Mouse (Mus musculus) right cerebral cortex, adult 2 months (tissue): ENCODE results near the gene Tut1.
A peak's percentile ranks its signal among the peaks of the same experiment; 100 is the strongest.
"Not testable (repeated sequence)": the region's sequence is repeated elsewhere in the genome, so short reads cannot be mapped to it uniquely, and the experiment has no call there.

Experiments
- DNase-seq, 2 experiments: peaks; one replicate each; pipeline ENCODE4 v3.0.0; 2021 to 2022; ENCODE audit warnings: low spot score in 2 of 2

The Tut1 gene

GRCm38 (mm10) chr19:8942276-8942964, 11.2 kb upstream of the Tut1 start:
- DNase-seq, result peak; percentile 54 to 59

GRCm38 (mm10) chr19:8943047-8943446, 10.6 kb upstream of the Tut1 start:
- DNase-seq, result no peak

GRCm38 (mm10) chr19:8944062-8944461, 9.6 kb upstream of the Tut1 start:
- no peak for DNase-seq

GRCm38 (mm10) chr19:8944750-8945149, 8.9 kb upstream of the Tut1 start:
- DNase-seq, result no peak

DNA sequence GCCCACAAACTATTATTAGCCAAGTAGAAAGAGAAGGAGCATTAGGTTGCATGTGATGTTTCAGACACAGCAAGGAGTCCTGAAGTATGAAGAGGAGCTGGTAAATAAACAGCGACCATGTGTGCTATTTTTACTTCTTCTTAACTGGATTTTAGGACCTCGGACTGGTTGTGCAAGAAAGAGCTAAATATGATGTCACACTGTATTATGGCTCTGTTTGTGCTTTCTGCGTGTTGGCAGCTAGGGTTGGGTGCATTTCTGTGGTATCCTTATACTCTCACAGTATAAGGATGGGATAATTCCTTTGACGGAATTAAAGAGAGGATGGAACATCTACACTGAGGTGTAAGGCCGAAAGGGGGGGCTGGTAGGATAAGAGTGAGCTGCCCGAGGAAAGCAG, 8.4 kb upstream of the Tut1 start:
- DNase-seq, result no peak

DNA sequence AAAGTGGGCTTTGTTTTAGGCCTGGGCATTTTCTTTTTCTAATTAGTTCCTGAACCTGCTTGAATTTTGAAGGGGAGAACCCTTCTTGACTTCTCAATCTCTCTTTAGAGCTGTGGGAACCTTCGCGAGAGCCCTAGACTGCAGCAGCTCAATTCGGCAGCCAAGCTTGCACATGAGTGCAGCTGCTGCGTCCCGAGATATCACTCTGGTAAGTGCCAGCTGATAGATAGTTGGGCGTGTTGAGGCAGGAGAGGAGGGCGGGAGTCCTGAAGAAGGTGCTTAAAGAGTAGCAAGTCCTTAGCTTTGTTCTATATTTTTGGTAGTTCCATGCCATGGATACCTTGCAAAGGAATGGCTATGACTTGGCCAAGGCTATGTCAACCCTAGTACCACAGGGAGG, 6.7 kb upstream of the Tut1 start:
- no peak for DNase-seq

- no peak for DNase-seq
Observed at GRCm38 (mm10) chr19:8950190-8950589, 3.5 kb upstream of the Tut1 start.

DNA sequence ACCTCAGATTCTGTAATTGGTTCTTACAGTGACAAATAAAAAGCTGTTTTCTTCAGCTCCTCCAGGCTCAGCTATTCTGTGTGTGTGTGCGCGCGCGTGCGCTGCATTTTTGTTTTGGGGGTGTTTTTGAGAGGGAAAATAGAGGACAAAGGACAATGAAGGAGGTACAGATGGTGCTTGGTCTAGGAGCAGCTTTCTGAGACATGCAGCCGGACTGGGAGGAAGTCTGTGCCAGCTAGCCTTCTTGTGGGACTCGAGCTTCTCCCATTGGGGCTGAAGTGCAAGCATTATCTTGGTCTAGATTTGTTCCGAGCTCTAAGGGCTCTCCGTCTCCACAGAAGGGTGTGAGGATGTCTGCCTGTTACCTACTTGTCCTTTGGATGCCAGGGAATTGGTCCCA, 1.4 kb upstream of the Tut1 start:
- DNase-seq, result no peak

DNA sequence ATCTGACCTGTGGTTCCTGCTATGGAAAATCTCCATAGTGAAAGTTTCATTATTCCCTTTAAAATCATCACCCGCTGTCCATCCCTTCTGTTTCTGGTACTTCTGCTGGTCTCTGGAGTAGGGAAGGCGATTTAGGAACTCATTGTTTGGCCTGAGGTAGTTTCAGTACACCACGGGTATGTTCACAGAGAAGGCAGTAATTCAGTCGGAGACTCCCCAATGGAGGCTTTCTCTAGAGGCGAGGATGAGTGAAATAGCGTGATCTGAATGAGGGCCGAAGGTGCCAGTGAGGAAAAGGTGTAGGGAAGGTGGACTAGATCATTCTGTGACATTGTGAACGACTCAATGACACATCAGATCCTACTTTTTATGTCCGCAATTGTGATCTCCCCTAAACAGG, 524 bp downstream of the Tut1 start:
- no peak for DNase-seq

DNA sequence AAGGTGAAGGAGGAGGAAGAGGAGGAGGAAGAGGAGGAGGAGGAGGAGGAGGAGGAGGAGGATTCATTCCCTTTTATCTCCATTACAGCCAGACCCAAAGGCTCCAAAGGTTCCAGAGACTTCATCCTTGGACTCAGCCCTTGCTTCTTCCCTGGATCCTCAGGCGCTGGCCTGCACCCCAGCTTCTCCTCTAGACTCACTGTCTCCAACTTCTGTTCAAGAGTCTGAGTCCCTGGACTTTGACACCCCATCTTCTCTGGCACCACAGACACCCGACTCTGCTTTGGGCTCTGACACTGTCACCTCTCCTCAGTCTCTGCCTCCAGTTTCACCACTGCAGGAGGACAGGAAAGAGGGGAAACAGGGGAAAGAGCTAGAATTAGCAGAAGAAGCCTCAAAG, 8.6 kb downstream of the Tut1 start:
- no peak for DNase-seq

DNA sequence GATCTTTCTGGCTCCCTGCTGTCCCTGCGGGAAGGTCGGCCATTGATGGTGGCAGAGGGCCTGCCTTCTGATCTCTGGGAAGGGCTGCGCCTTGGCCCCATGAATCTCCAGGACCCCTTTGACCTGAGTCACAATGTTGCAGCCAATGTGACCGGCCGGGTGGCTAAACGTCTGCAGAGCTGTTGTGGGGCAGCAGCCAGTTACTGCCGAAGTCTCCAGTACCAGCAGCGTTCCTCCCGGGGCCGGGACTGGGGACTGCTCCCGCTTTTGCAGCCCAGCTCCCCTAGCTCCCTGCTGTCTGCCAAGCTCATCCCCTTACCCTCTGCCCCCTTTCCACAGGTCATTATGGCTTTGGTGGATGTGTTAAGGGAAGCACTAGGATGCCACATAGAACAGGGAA, 11.4 kb downstream of the Tut1 start:
- DNase-seq, result no peak

GRCm38 (mm10) chr19:8965771-8966170, 12.1 kb downstream of the Tut1 start:
- DNase-seq, result no peak

DNA sequence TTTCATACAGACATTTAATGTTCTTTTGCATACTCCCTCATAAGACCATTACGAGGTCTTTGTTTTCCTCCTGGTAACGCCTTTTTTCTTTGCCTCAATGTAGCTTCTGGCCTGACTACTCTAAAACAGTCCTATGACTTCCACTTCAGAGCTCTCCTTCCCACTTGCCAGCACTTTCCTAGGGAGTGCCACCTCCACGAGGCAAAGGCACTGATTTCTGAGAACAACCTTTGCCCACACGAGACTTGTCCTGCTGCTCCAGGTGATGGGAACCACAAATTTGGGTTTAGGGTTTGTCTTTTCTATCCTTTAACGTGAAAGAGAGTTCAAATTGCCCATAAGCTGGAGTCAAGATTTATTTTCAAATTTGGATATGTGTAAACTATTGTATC, 12.5 kb downstream of the Tut1 start:
- no peak for DNase-seq

DNA sequence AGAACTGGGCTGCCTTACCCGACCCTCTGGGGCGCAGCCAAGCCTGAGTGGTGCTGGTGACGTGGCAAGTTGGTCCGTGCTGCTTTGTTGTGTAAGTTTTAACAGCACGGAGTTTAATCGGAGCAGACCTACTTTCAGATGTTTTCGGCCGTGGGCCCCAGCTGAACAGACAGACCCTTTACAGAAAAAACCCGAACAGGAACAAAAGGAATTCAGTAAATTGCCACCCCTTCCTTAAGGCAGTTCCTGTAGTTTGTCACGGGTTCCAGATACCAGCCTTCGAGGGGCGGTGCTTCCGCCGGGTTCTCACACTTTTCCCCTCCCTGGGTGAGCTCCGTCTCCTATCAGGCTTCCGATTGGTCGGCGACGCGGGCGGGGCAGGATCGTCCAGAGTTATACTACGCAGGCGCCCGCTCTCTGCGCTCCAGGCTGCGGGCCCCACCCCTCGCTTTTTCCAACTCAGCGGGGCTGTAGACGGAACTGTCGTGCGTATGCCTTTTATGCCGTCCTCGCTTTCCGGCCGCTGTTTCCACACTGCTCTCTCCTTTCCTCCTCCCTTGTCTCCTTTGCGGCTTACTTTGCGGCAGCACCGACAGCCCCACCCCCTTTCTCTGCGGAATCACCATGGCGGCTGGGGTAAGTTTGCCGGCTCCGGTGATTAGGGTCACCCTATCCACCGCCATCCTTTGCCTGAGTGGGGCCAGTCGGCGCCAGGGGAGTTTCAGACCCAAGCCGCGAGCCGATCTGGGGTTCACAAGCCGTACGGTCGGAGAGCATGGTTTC, 13.1 kb downstream of the Tut1 start, which contains the start of gene Eef1g:
Gene Eef1g (plus strand): TSS at position 452 of the 783 bp plus-strand sequence.
- peak; percentile 99 for DNase-seq

GRCm38 (mm10) chr19:8967373-8967743, 13.7 kb downstream of the Tut1 start:
- no peak for DNase-seq

DNA sequence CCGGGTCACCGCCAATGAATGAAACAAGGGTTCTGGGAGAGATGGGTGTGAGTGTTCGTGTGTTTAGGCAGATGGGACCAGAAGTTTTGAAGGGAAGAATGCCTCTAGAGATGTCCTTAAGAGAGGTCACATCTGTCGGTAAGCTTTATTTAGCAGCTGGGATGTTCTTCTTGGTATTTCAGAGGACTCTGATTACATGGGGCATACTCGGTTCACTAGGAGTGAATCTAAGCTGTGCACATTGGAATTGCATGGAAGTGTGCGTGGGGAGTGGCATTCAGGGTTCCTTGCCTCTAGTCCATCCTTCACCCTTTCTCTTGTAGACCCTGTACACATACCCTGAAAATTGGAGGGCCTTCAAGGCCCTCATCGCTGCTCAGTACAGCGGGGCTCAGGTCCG, 14.2 kb downstream of the Tut1 start:
- no peak for DNase-seq

- not testable (repeated sequence) for DNase-seq
Observed at GRCm38 (mm10) chr19:8972491-8972890, 18.8 kb downstream of the Tut1 start.

DNA sequence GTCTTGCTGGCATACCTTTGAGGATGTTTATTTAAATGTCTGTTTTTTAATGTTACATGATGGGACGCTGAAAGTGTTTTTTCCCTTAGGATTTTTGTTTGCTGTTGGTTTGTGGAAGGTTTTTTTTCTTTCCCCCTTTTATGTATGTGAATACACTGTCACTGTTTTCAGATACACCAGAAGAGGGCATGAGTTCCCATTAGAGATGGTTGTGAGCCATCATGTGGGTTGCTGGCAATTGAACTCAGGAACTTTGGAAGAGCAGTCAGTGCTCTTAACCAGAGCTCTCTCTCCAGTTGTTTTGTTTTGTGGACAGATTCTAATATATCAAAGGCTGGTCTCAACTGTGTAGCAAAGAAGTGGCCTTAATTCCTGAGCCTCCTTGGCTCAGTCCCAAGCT, 21.0 kb downstream of the Tut1 start:
- DNase-seq, result no peak

DNA sequence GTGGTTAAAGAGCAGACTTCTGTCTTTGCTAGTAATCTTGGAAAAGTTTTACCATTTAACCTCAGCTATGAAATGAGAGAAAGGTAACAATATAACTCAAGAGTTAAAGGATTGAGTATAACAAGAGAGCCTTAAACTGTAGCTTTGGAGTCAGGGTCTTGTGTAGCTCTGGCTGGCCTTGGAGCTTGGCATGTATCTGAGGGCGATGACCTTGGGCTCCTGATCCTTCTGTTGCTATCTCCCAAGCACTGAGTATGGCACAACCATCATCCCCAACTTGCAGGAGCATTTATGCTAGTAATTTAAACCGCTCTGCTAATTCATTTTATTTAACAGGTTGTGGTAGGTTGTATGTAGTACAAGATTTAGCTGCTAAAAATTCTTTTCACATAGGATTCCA, 21.8 kb downstream of the Tut1 start:
- no peak for DNase-seq

GRCm38 (mm10) chr19:8976535-8976934, 22.9 kb downstream of the Tut1 start:
- no peak for DNase-seq

- no peak for DNase-seq
Observed at GRCm38 (mm10) chr19:8980771-8981170, 27.1 kb downstream of the Tut1 start.

- no peak for DNase-seq
Observed at GRCm38 (mm10) chr19:8981450-8982168, 28.0 kb downstream of the Tut1 start.
